Mouse (Mus musculus): ENCODE measurements around the gene Lrmda.

DNA sequence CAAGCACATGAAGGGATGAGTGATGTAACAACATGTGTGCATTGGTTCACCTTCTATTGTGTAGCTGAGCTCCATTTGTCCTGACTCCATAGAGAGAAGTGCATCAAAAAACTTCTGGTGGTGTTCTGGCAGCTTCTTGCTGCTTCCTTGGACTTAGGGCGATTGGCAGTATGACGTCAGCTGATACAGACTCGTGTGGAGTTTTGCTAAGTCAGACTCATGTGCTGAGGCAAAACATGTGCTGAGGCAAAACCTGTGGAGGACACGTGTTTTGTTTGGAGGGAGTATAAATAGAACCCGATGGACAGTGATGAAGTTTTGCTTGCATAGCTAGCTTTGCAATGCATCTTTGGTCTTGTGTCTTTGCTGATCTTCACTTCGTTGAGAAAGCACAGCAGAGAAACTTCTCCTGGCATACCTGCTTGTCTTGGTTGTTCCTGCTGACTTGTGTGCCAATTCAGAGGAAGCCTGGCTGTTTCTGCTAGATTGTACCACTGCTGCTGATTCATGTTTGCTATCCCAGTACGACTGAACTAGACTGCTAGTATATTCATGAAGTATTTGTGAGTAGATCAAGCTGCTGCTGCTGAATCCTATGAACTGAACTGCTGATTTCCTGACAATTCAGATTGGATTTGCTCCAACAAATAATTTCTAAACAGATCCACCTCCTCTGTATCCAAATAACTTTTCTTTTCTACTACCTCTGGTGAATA lies 208.9 kb downstream of the Lrmda start:
- no peak for TF ChIP-seq POLR2A (IDR thresholded peaks at IDR 0.05; ENCODE audit: control insufficient read depth, extremely low read depth, insufficient read depth, low read length, poor library complexity)
- no peak for TF ChIP-seq CTCF (IDR thresholded peaks at IDR 0.05; ENCODE audit: borderline replicate concordance, control insufficient read depth, extremely low read depth, insufficient read depth, low read length, poor library complexity)
